Mouse (Mus musculus) ovary, postnatal 10 days (tissue): ENCODE results near the gene Cdk17.

Experiments
- DNase-seq: peaks from one replicate; pipeline ENCODE4 v3.0.0; 2022; ENCODE audit warnings: low spot score

Cdk17 gene

GRCm38 (mm10) chr10:93231490-93231889, 70.8 kb downstream of the Cdk17 start:
- DNase-seq = no peak

GRCm38 (mm10) chr10:93231893-93232292, 71.2 kb downstream of the Cdk17 start:
- DNase-seq = no peak

- no peak for DNase-seq
These were observed 73.1 kb downstream of the Cdk17 start for GRCm38 (mm10) chr10:93233665-93234194.

GRCm38 (mm10) chr10:93234692-93235091, 74.0 kb downstream of the Cdk17 start:
- no peak for DNase-seq

GRCm38 (mm10) chr10:93239201-93239806, 78.6 kb downstream of the Cdk17 start:
- no peak for DNase-seq

GRCm38 (mm10) chr10:93242208-93242607, 81.5 kb downstream of the Cdk17 start:
- no peak for DNase-seq

GRCm38 (mm10) chr10:93242861-93243260, 82.2 kb downstream of the Cdk17 start:
- DNase-seq = no peak

GRCm38 (mm10) chr10:93244209-93244705, 83.6 kb downstream of the Cdk17 start:
- DNase-seq = no peak

- DNase-seq = no peak
These were observed 85.7 kb downstream of the Cdk17 start for GRCm38 (mm10) chr10:93246185-93246920.

GRCm38 (mm10) chr10:93247422-93247821, 86.7 kb downstream of the Cdk17 start:
- no peak for DNase-seq

GRCm38 (mm10) chr10:93247902-93248301, 87.2 kb downstream of the Cdk17 start:
- DNase-seq = no peak

- DNase-seq = no peak
These were observed 87.7 kb downstream of the Cdk17 start for GRCm38 (mm10) chr10:93248416-93248815.

GRCm38 (mm10) chr10:93249901-93250300, 89.2 kb downstream of the Cdk17 start:
- DNase-seq = no peak

GRCm38 (mm10) chr10:93250436-93251317, 90.0 kb downstream of the Cdk17 start:
- no peak for DNase-seq

GRCm38 (mm10) chr10:93251426-93251825, 90.8 kb downstream of the Cdk17 start:
- no peak for DNase-seq

- DNase-seq = no peak
These were observed 92.0 kb downstream of the Cdk17 start for GRCm38 (mm10) chr10:93252661-93253060.

GRCm38 (mm10) chr10:93253156-93253555, 92.5 kb downstream of the Cdk17 start:
- no peak for DNase-seq

GRCm38 (mm10) chr10:93255294-93255693, 94.6 kb downstream of the Cdk17 start:
- no peak for DNase-seq

GRCm38 (mm10) chr10:93259826-93260225, 99.2 kb downstream of the Cdk17 start:
- no peak for DNase-seq

GRCm38 (mm10) chr10:93261132-93261980, 100.7 kb downstream of the Cdk17 start:
- no peak for DNase-seq

- DNase-seq = no peak
These were observed 101.4 kb downstream of the Cdk17 start for GRCm38 (mm10) chr10:93261981-93262499.
